Mouse (Mus musculus) ES-E14 (cell line): ENCODE measurements around the gene Mxd3.

Source experiments
- HCFC1 ChIP-seq: IDR thresholded peaks from 2 replicates; pipeline ENCODE4 v1.6.1; 2012; ENCODE audit warnings: low read length, inconsistent platforms, borderline replicate concordance; ENCODE audit not compliant: insufficient read depth
- MAFK ChIP-seq: IDR thresholded peaks from 2 replicates; pipeline ENCODE4 v1.6.1; 2014; ENCODE audit warnings: mild to moderate bottlenecking, low read depth, low read length, inconsistent platforms; ENCODE audit not compliant: insufficient read depth
- ZC3H11A ChIP-seq: IDR thresholded peaks from 2 replicates; pipeline ENCODE4 v1.6.1; 2012; ENCODE audit warnings: low read depth, mild to moderate bottlenecking, inconsistent platforms, low read length, borderline replicate concordance
- ZNF384 ChIP-seq: IDR thresholded peaks from 2 replicates; pipeline ENCODE4 v1.6.1; 2012; ENCODE audit warnings: low read depth, low read length, inconsistent platforms

- no peak for TF ChIP-seq ZC3H11A
- no peak for TF ChIP-seq HCFC1
- no peak for TF ChIP-seq ZNF384
- no peak for TF ChIP-seq MAFK
These were observed 16.6 kb downstream of the Mxd3 start for GRCm38 (mm10) chr13:55313051-55313450.
